Mouse (Mus musculus) spleen, adult 2 months (tissue): ENCODE results near the gene Pih1d2. TPM values are rescaled to one million over a fixed set of nuclear protein-coding genes. Genes with fewer than 3 reads are reported as not detected.
A peak's percentile ranks its signal among the peaks of the same experiment; 100 is the strongest.

Experiments used
- DNase-seq, 2 experiments: peaks; one replicate each; pipeline versions ENCODE4 v3.0.0 to v3.0.0-alpha.2; 2012 to 2021; ENCODE audit warnings: low spot score in 2 of 2, low read depth in 1 of 2
- H3K27ac ChIP-seq: fragments of 200-500 bp; 2 replicates; pipeline ENCODE4 v1.5.1; 2012; ENCODE audit warnings: low read length, inconsistent platforms; ENCODE audit not compliant: insufficient read depth
- H3K27me3 ChIP-seq: fragments of 200-500 bp; 2 replicates; pipeline ENCODE4 v1.6.1; 2012; ENCODE audit warnings: mild to moderate bottlenecking, moderate library complexity, low read length, inconsistent platforms; ENCODE audit not compliant: control insufficient read depth, insufficient read depth
- H3K36me3 ChIP-seq: fragments of 200-500 bp; 2 replicates; pipeline ENCODE4 v1.6.1; 2012; ENCODE audit warnings: mild to moderate bottlenecking, low read length, inconsistent platforms; ENCODE audit not compliant: control insufficient read depth, insufficient read depth
- H3K4me1 ChIP-seq: fragments of 200-500 bp; 2 replicates; pipeline ENCODE4 v1.6.1; 2011; ENCODE audit warnings: inconsistent platforms; ENCODE audit not compliant: control insufficient read depth, insufficient read depth, insufficient read length
- H3K4me3 ChIP-seq: fragments of 200-500 bp; 2 replicates; pipeline ENCODE4 v1.5.1; 2011; ENCODE audit warnings: mild to moderate bottlenecking, inconsistent platforms; ENCODE audit not compliant: insufficient read depth, insufficient read length; ENCODE audit errors: extremely low read depth
- CTCF ChIP-seq: fragments of 200-500 bp; IDR thresholded peaks from 2 replicates; pipeline ENCODE4 v1.5.1; 2011; ENCODE audit warnings: mild to moderate bottlenecking, inconsistent platforms; ENCODE audit not compliant: insufficient read depth, insufficient read length, insufficient replicate concordance; ENCODE audit errors: extremely low read depth
- POLR2A ChIP-seq: fragments of 200-500 bp; IDR thresholded peaks from 2 replicates; pipeline ENCODE4 v1.6.1; 2011; ENCODE audit warnings: low read depth, low read length, inconsistent platforms
- WGBS: fragments of 180-500 bp; shearing (Covaris S2); methylation state at CpG from one replicate; pipeline ENCODE4 v1.1.7; 2018; 5-methylcytosine and 5-hydroxymethylcytosine counted together
- polyA plus RNA-seq: library from polyadenylated mRNA; depleted of rRNA; stranded (reverse); fragments of >200 nt; gene quantifications from 2 replicates; pipeline ENCODE4 v1.2.3, GENCODE M21; 2012; rRNA removed

Pih1d2 gene
- 0.07 and 0.18 TPM in 2 replicates for polyA plus RNA-seq

GRCm38 (mm10) chr9:50616766-50617603, at the start of gene Pih1d2, which contains the start of gene Nkapd1:
Gene Pih1d2 (plus strand): TSS chr9:50617321.
Gene Nkapd1 (minus strand): TSS chr9:50617464.
- under 1% methylated on average over 81 of the region's 81 CpGs for WGBS
- Histone ChIP-seq H3K27ac (peak within 1 kb of the TSS; percentile 99), H3K36me3 (peaks cover 10% of the 10 kb centered on the region), H3K4me3 (peak within 1 kb of the TSS; percentile 97), H3K4me1 (peaks cover 3% of the 10 kb centered on the region), H3K27me3 (no peaks in the 10 kb centered on the region; the same call in 1 of the 2 replicates)
- peak; percentile 77 to 89 for DNase-seq
- TF ChIP-seq CTCF, result no peak
- TF ChIP-seq POLR2A, result peak; percentile 30; the same call in 1 of the 2 replicates

DNA sequence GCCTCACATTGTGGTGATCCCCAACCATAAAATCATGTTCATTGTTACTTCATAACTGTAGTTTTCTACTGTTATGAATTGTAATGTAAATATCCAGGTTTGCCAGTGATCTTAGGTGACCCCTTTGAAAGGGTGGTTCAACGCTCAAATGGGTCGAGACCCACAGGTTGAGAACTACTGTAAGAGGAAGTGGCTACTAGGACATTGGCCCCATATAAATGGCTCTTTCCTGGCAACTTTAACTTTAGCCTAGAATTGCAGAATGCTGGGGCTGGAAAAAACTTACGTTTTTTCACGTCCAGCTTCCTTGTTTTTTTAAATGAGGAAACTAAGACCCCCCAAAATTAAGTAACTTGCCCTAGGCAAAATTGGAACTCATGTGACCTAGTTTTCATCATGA, 49.7 kb upstream of the Pih1d2 start:
- DNase-seq, result no peak
- H3K4me3 ChIP-seq, result no peak overlapping the region
- 63% methylated on average over 4 of the region's 4 CpGs for WGBS
- no peaks in the 10 kb centered on the region for H3K27me3 ChIP-seq
- no peaks in the 10 kb centered on the region for H3K4me1 ChIP-seq
- no peaks in the 10 kb centered on the region for H3K36me3 ChIP-seq
- H3K27ac ChIP-seq, result no peak overlapping the region
- TF ChIP-seq CTCF (no peak), POLR2A (no peak)

GRCm38 (mm10) chr9:50567881-50568280, 49.2 kb upstream of the Pih1d2 start:
- no peak for DNase-seq
- TF ChIP-seq CTCF (no peak), POLR2A (no peak)
- no peak overlapping the region for H3K27ac ChIP-seq
- H3K27me3 ChIP-seq, result no peaks in the 10 kb centered on the region
- no peaks in the 10 kb centered on the region for H3K4me1 ChIP-seq
- H3K4me3 ChIP-seq, result no peak overlapping the region
- H3K36me3 ChIP-seq, result no peaks in the 10 kb centered on the region
- 94% methylated on average over 2 of the region's 2 CpGs for WGBS

DNA sequence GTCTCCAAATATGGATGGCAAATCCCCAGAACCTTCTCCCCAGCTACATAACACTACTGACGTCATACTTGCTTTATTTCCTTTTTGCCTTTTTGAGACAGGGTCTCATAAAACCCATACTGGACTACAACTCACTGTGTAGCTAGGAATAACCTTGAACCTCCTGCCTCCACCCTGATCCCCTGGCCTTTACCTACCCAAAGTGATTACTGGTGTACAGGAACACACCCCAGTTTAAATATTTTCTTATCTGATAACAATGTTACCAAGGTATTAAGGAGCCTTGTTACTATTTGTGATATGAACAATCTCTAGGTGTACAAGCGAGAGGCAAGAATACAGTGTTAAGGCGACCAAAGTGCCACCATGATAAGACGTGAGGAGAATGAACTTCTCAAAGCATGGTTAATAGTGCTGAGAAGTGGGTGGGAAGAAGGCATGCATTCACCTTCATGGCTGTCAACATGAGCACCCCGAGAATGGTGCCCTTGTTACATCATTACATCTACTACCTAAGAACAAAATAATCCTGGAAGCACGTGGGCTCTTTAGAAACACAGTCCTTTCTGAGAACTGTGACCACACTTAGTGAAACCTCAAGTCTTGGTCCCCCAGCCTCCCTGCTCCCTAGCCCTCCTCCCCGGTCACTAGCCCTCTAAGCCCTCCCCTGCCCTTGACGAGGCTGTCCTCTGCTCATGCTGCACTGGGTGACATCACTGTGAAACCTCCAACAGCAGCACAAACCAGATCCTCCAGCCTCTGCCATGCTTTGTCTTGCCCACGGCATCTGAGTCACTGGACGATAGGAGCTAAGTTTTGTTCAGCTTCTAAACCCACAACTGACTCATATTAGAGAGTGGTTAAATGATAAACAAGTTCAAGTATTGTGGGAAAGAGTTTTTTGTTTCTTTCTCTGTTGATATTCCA, 47.3 kb upstream of the Pih1d2 start:
- H3K4me3 ChIP-seq, result no peak overlapping the region
- WGBS, result 86% methylated on average over 10 of the region's 10 CpGs
- H3K36me3 ChIP-seq, result no peaks in the 10 kb centered on the region
- H3K27me3 ChIP-seq, result no peaks in the 10 kb centered on the region
- DNase-seq, result no peak
- H3K4me1 ChIP-seq, result no peaks in the 10 kb centered on the region
- H3K27ac ChIP-seq, result no peak overlapping the region
- TF ChIP-seq POLR2A (no peak), CTCF (no peak)

GRCm38 (mm10) chr9:50580370-50580769, 36.8 kb upstream of the Pih1d2 start:
- no peak overlapping the region for H3K4me3 ChIP-seq
- H3K27ac ChIP-seq, result no peak overlapping the region
- 85% methylated on average over 4 of the region's 4 CpGs for WGBS
- no peak for DNase-seq
- no peaks in the 10 kb centered on the region for H3K36me3 ChIP-seq
- TF ChIP-seq CTCF (no peak), POLR2A (no peak)
- no peaks in the 10 kb centered on the region for H3K4me1 ChIP-seq
- H3K27me3 ChIP-seq, result no peaks in the 10 kb centered on the region

DNA sequence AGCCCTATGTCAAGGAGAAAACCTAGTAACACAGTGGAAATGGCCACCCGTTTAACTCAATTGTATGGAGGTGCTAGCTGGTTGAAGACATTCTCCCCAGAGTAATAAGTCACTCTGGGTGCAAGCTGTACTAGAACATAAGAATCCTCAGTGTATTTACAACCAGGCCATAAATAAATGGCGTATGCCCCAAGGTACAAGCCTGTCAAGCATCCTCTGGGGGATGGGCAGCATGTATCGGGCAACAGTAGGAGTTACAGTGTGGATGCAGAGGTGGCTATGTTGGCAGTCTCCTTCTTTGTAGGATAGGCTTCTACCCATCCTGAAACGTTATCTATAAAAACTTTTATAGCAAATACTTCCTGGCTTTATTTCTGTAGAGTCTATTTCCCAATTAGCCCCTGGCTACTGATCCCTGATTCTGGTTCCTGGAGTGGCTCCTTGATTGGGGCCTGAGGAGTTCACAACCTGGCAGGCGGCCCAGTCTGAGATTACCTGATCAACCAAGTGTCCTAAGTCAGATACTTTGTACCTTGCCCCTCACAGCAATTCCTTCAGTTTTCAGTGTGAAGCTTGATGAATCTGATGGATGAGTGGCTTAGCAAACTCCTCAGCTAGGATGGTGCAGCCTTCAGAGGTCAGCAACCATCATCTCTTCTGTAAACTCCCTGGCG, 31.8 kb upstream of the Pih1d2 start:
- no peak for DNase-seq
- Histone ChIP-seq H3K4me1 (0 out of 2 replicates have a peak, but pooled peaks cover 2% of the 10 kb centered on the region), H3K27ac (no peak overlapping the region), H3K36me3 (no peaks in the 10 kb centered on the region), H3K4me3 (no peak overlapping the region), H3K27me3 (no peaks in the 10 kb centered on the region)
- TF ChIP-seq CTCF, result no peak
- TF ChIP-seq POLR2A, result no peak
- WGBS, result 89% methylated on average over 6 of the region's 6 CpGs
